Mouse (Mus musculus) lung, adult 2 months (tissue): ENCODE data around the gene Ksr2.

Source experiments
- CTCF ChIP-seq: fragments of 200-500 bp; IDR thresholded peaks from 2 replicates; pipeline ENCODE4 v1.5.1; 2011; ENCODE audit warnings: mild to moderate bottlenecking, low read length, control low read depth; ENCODE audit not compliant: insufficient read depth
- POLR2A ChIP-seq: fragments of 200-500 bp; IDR thresholded peaks from 2 replicates; pipeline ENCODE4 v1.6.1; 2011; ENCODE audit warnings: low read depth, mild to moderate bottlenecking, control low read depth, low read length, borderline replicate concordance; ENCODE audit errors: extremely low read depth

DNA sequence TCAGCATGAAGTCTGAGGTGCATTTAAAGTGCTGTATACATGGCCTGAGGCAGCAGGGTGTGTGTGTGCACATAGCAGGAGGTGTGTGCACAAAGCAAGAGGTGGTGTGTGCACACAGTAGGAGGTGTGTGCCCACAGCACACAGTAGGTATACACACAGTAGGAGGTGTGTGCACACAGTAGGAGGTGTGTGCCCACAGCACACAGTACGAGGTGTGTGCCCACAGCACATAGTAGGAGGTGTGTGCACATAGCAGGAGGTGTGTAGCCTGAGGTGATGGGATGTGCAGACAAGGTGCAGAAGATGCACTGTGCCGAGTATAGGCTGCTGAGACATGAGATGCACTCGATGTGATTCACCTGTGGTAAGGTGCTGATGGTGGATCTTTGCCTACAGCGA lies 140.7 kb downstream of the Ksr2 start:
- TF ChIP-seq CTCF (no peak), POLR2A (no peak)
